Mouse (Mus musculus) liver, postnatal 0 days (tissue): ENCODE measurements at regions not wholly inside any gene's neighbourhood (a gene's known extent, or its start where the extent isn't known, plus 50 kb on each side); places are given as distances from the start of the nearest gene placed in this dataset.

Experiments
- CTCF ChIP-seq: sonication (generic); IDR thresholded peaks from 2 replicates; pipeline ENCODE4 v1.5.1; 2016; ENCODE audit warnings: antibody characterized with exemption, low read depth
- EP300 ChIP-seq: IDR thresholded peaks from 2 replicates; pipeline ENCODE4 v1.6.1; 2016; ENCODE audit warnings: antibody characterized with exemption, low read depth, mild to moderate bottlenecking

GRCm38 (mm10) chr7:70717608-70718007, 351.1 kb upstream of the Nr2f2 start:
- TF ChIP-seq CTCF, result no peak
- TF ChIP-seq EP300, result no peak
